Mouse (Mus musculus): ENCODE measurements around the gene Copz2.

DNA sequence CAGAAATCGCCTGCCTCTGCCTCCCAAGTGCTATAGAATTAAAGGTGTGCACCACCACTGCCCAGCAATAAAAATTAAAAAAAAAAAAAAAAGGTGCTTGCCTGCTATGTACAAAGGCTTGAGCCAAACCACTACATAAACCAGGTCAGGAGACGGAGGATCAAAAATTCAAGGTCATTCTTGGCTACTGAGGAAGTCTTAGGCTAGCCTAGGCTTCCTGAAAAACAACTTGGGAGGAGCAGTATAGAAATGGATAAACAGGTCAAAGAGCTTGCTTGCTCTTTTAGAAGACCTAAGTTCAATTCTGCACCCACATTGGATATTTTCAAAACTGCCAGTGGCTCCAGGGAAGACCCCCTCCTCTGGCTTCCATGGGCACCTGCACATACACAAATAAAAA, 35.2 kb upstream of the Copz2 start:
- TF ChIP-seq CTCF (IDR thresholded peaks at IDR 0.05; ENCODE audit: control insufficient read depth, insufficient read depth, insufficient read length) (no peak), CEBPB (IDR thresholded peaks at IDR 0.05; ENCODE audit: low read depth) (no peak), USF1 (IDR thresholded peaks at IDR 0.05; ENCODE audit: low read depth) (no peak), FOSL1 (IDR thresholded peaks at IDR 0.05; ENCODE audit: insufficient read depth, low read length, poor library complexity, severe bottlenecking) (no peak)
